Mouse (Mus musculus): Measurements from ENCODE around the gene Tnfaip1.
A peak's percentile ranks its signal among the peaks of the same experiment; 100 is the strongest.
"Not testable (repeated sequence)": the region's sequence is repeated elsewhere in the genome, so short reads cannot be mapped to it uniquely, and the experiment has no call there.

Gene Tnfaip1

DNA sequence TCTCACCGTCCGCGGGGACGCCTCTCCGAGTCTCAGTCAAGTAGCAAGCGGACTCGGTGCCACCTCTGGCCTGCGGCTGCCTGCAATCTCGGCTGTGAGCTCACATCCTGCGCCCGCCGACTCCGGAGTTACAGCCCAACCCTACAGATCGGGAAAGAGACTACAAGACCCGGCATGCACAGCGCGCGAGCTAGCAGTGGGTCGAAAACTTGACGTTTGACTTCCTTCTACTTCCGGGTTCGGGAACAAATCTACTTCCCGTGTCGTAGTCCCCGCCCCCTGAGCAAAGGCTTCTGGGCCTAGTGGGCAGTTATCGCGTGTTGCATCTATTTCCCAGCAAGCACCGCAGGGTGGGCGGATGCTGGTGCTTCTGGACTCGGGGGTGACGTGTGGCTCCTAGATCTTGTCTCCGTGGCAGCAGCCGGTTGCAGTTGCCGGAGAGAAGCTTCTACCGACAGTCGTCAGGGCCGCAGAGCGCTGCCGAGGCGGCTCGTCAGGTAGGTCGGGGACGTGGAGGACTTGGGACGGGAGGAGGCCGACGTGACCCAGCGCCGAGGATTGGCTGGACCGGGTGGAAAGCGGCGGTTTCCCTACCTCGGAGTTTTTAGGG lies at the start of gene Tnfaip1, which contains the start of gene Ift20:
Gene Tnfaip1 (minus strand): TSS at position 253 of the 610 bp plus-strand sequence.
Gene Ift20 (plus strand): TSS at position 282 of the 610 bp plus-strand sequence.
- peak; percentile 96 to 98 for DNase-seq (ENCODE audit: low spot score in 2 of 2)

- DNase-seq (ENCODE audit: low spot score in 2 of 2), result no peak
These were observed 46.7 kb upstream of the Tnfaip1 start for GRCm38 (mm10) chr11:78582848-78583247.

GRCm38 (mm10) chr11:78574975-78575374 lies 38.8 kb upstream of the Tnfaip1 start:
- DNase-seq (ENCODE audit: low spot score in 2 of 2), result no peak

DNA sequence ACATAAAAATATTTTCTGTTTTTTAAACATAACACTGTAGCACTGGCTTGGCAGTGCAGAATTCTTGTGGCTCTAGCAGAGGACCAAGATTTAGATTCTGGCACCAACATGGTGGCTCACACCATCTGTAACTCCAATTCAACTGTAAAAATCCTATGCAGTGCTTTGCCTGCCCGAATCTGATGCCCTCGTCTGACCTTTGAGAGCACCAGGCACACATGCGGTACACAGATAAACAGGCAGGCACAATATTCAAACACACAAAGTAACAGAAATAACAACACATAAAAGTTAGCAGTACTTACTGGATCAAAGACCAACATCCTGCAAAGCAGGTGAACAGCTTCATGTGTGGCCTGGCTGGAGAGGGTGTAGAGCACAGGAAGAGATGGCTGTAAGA lies 38.4 kb upstream of the Tnfaip1 start:
- DNase-seq (ENCODE audit: low spot score in 2 of 2), result no peak

- not testable (repeated sequence) for DNase-seq (ENCODE audit: low spot score in 2 of 2)
These were observed 37.9 kb upstream of the Tnfaip1 start for GRCm38 (mm10) chr11:78574031-78574430.

- no peak for DNase-seq (ENCODE audit: low spot score in 2 of 2)
These were observed 35.7 kb upstream of the Tnfaip1 start for GRCm38 (mm10) chr11:78571854-78572253.

GRCm38 (mm10) chr11:78571441-78571840 lies 35.3 kb upstream of the Tnfaip1 start:
- peak in 1 of 2 experiments; percentile 6 for DNase-seq (ENCODE audit: low spot score in 2 of 2)

GRCm38 (mm10) chr11:78569806-78570205 lies 33.7 kb upstream of the Tnfaip1 start:
- no peak for DNase-seq (ENCODE audit: low spot score in 2 of 2)

GRCm38 (mm10) chr11:78568827-78569226 lies 32.7 kb upstream of the Tnfaip1 start:
- DNase-seq (ENCODE audit: low spot score in 2 of 2), result no peak

- no peak for DNase-seq (ENCODE audit: low spot score in 2 of 2)
These were observed 31.5 kb upstream of the Tnfaip1 start for GRCm38 (mm10) chr11:78567614-78568013.

GRCm38 (mm10) chr11:78566775-78567174 lies 30.6 kb upstream of the Tnfaip1 start:
- DNase-seq (ENCODE audit: low spot score in 2 of 2), result no peak

- DNase-seq (ENCODE audit: low spot score in 2 of 2), result peak; percentile 51 to 75
These were observed 24.3 kb upstream of the Tnfaip1 start for GRCm38 (mm10) chr11:78560447-78560846.

- no peak for DNase-seq (ENCODE audit: low spot score in 2 of 2)
These were observed 21.1 kb upstream of the Tnfaip1 start for GRCm38 (mm10) chr11:78557241-78557640.

GRCm38 (mm10) chr11:78556070-78556469 lies 19.9 kb upstream of the Tnfaip1 start:
- DNase-seq (ENCODE audit: low spot score in 2 of 2), result no peak

DNA sequence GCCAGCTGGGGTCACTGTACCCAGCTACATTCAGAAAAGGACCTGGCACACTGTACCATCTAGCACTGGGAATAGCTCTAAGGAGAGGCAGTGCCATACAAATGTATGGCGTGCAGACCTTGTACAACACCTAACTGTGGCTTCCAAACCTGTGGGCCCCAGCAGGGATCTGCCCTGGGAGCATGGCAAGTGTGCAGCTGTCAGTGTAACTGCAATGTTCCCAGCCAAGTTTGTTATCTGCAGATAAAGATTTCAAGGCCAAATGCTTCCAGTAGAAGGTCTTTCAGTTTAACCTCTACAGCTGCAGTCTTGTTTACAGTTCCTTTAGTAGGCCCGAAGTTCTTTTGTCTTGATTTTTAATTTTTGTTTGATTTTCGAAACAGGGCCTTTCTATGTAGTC lies 19.5 kb upstream of the Tnfaip1 start:
- no peak for DNase-seq (ENCODE audit: low spot score in 2 of 2)

- DNase-seq (ENCODE audit: low spot score in 2 of 2), result no peak
These were observed 14.9 kb upstream of the Tnfaip1 start for GRCm38 (mm10) chr11:78551059-78551398.

DNA sequence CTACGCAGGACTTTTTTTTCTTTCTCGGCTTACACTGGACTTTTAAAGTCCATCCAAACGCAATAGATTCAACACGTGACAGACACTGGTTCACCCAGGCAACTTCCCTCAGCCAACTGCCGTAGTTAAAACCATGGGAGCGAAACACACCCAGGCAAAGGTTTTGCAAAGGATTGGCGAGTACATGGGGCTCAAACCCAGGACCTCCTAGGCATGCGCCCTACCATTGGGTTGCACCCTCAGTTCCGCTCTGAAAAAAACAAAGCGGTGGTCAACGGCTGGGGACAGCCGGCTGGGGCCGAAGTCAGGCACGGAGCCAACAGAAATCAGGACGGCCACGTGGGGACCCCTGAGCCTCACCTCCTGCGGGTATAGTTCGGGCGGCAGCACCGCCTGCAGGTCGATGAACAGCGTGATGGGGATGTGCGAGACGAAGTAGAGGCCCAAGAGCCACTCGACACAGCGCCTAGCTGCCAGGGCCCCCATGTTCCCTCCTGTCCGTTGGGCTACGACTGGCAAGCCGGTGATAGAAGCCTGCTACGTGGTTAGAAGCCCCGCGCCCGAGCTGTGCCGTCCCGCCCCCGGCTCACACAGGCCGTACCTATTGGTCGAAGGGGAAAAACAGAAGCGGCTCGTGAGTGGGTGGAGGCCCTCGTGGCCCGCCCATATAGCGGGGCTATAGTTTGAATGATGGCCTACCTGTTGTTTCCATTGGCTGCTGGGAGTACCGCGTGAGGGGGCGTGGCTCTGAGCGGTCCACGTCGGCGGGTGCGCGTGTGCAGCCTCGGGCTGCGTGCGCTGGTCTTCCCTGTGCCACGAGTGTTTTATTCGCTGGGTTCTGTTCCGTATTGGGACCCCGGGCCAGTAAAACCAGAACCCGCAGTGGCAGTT lies 14.3 kb upstream of the Tnfaip1 start, which contains the start of gene Tmem97:
Gene Tmem97 (minus strand): TSS at position 610 of the 891 bp plus-strand sequence.
- DNase-seq (ENCODE audit: low spot score in 2 of 2), result peak; percentile 96 to 97

GRCm38 (mm10) chr11:78549491-78549987 lies 13.4 kb upstream of the Tnfaip1 start:
- DNase-seq (ENCODE audit: low spot score in 2 of 2), result no peak

DNA sequence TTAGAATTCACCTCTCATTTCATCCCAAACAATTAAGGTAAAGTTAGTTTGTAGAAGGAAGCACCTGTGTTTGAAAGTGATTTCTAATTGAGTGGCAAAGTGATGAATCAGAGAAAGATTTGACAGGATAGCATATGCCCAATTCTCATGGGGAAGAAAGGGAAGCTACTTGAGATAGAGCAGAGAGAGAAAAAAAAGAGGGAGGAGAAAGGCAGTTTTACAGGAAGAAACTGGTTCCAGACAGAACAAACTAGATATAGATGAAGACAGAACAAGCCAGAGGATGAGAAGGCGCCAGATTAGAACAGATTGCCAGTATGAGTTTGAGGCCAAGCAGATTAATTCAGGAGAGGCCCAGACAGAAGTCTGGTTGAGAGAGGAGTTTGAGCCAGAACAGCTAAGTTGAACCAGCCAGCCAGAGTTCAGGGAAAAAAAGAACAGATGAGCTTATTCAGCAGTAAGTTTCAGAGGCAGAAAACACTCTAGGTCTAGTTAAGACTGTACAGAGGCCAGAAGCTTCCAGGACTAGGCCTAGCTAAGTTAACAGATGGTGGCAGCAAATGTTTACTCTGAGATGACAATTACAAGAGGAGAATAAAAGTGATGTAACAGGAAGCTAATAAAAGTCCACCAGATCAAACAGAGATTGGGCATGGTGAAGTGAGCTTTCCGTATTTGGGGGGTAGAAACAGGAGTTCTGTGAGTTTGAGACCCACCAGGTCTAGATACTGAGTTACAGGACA lies 11.8 kb upstream of the Tnfaip1 start:
- DNase-seq (ENCODE audit: low spot score in 2 of 2), result no peak

- DNase-seq (ENCODE audit: low spot score in 2 of 2), result no peak
These were observed 9.0 kb upstream of the Tnfaip1 start for GRCm38 (mm10) chr11:78545181-78545580.

GRCm38 (mm10) chr11:78544449-78545111 lies 8.4 kb upstream of the Tnfaip1 start:
- DNase-seq (ENCODE audit: low spot score in 2 of 2), result no peak
